Comparison of ENCODE assay signal across 21 mouse cellular contexts in genomic region chr12:54350293-54350692, GRCm38 (mm10).
DNase-seq lines count a peak whose midpoint lies in the region; ATAC-seq lines count a peak whose summit lies in the region.
"Had no signal": no experiment of that assay in that cellular context is flagged by ENCODE, and none has a peak within 500 bp of the region (broad histone marks: within the 10 kb centered on the region; RNA-seq: fewer than 3 reads in every experiment).

No protein-coding gene starts in this region.

- no peak overlapping the region for H3K27ac ChIP-seq in hindbrain, embryonic 16.5 days (ENCODE audit: low read depth, low read length)
- H3K27ac ChIP-seq in hindbrain, embryonic 11.5 days (ENCODE audit: low read depth, low read length), result no peak overlapping the region
- H3K27ac ChIP-seq in midbrain, embryonic 14.5 days (replicated peaks; ENCODE audit: low read depth, low read length), result no peak overlapping the region
- no peak overlapping the region for H3K27ac ChIP-seq in midbrain, embryonic 10.5 days (replicated peaks)
- no peak overlapping the region for H3K27ac ChIP-seq in stomach, embryonic 15.5 days
- H3K27ac ChIP-seq: embryonic facial prominence, embryonic 13.5 days; gastrocnemius, adult 2 months; kidney, postnatal 0 days; liver, embryonic 14.5 days had no signal

- WGBS in hindbrain, embryonic 16.5 days, result 35% methylated on average over 1 of the region's 1 CpGs
- 30% methylated on average over 1 of the region's 1 CpGs for WGBS in hindbrain, embryonic 11.5 days
- 33% methylated on average over 1 of the region's 1 CpGs for WGBS in midbrain, embryonic 14.5 days
- 47% methylated on average over 1 of the region's 1 CpGs for WGBS in midbrain, embryonic 10.5 days
- 17% methylated on average over 1 of the region's 1 CpGs for WGBS in stomach, embryonic 15.5 days

- peak; percentile 27 to 35 for DNase-seq in adrenal gland, postnatal 36 days
- DNase-seq in adrenal gland, postnatal 10 days, result no peak
- DNase-seq in hindbrain, embryonic 11.5 days (ENCODE audit: low spot score), result no peak
- peak; percentile 52 for DNase-seq in midbrain, embryonic 14.5 days
- DNase-seq in midbrain, embryonic 10.5 days (ENCODE audit: low spot score), result no peak
- no peak for DNase-seq in liver
- DNase-seq: cerebellum, adult 11 months; cerebellum, postnatal 10 days; gastrocnemius, adult 2 months; heart, postnatal 36 days; lung, postnatal 14 days; right cerebral cortex, postnatal 14 days; spleen, adult 18-20 months; thymus, adult 2 months had no signal

- no peaks in the 10 kb centered on the region for H3K36me3 ChIP-seq in hindbrain, embryonic 16.5 days (ENCODE audit: control insufficient read depth, insufficient read depth, low read length)
- H3K36me3 ChIP-seq in hindbrain, embryonic 11.5 days (ENCODE audit: control insufficient read depth, insufficient read depth, low read length), result no peaks in the 10 kb centered on the region
- no peaks in the 10 kb centered on the region for H3K36me3 ChIP-seq in midbrain, embryonic 14.5 days (ENCODE audit: control insufficient read depth, insufficient read depth, low read length)
- H3K36me3 ChIP-seq in midbrain, embryonic 10.5 days, result no peaks in the 10 kb centered on the region
- H3K36me3 ChIP-seq in stomach, embryonic 15.5 days, result no peaks in the 10 kb centered on the region
- H3K36me3 ChIP-seq: embryonic facial prominence, embryonic 13.5 days; G1E had no signal

- no peaks in the 10 kb centered on the region for H3K27me3 ChIP-seq in hindbrain, embryonic 16.5 days (replicated peaks; ENCODE audit: control insufficient read depth, insufficient read depth, low read length)
- H3K27me3 ChIP-seq in hindbrain, embryonic 11.5 days (ENCODE audit: control insufficient read depth, insufficient read depth, low read length), result no peaks in the 10 kb centered on the region
- no peaks in the 10 kb centered on the region for H3K27me3 ChIP-seq in midbrain, embryonic 14.5 days (ENCODE audit: control insufficient read depth, insufficient read depth, low read length)
- no peaks in the 10 kb centered on the region; the same call in 1 of the 2 replicates for H3K27me3 ChIP-seq in midbrain, embryonic 10.5 days (ENCODE audit: low read depth, poor library complexity, severe bottlenecking)
- no peaks in the 10 kb centered on the region for H3K27me3 ChIP-seq in stomach, embryonic 15.5 days (replicated peaks)
- H3K27me3 ChIP-seq: embryonic facial prominence, embryonic 13.5 days had no signal

- H3K9ac ChIP-seq in hindbrain, embryonic 16.5 days (ENCODE audit: low read depth, low read length), result no peak overlapping the region
- H3K9ac ChIP-seq in hindbrain, embryonic 11.5 days (ENCODE audit: low read depth, low read length), result no peak overlapping the region
- no peak overlapping the region for H3K9ac ChIP-seq in midbrain, embryonic 14.5 days (replicated peaks; ENCODE audit: low read length)
- no peak overlapping the region for H3K9ac ChIP-seq in stomach, embryonic 15.5 days
- H3K9ac ChIP-seq: embryonic facial prominence, embryonic 13.5 days; liver, embryonic 14.5 days had no signal

- H3K4me2 ChIP-seq in hindbrain, embryonic 16.5 days (ENCODE audit: low read length), result no peak overlapping the region
- H3K4me2 ChIP-seq in hindbrain, embryonic 11.5 days (replicated peaks; ENCODE audit: low read depth, low read length), result no peak overlapping the region
- H3K4me2 ChIP-seq in midbrain, embryonic 14.5 days (ENCODE audit: low read length), result no peak overlapping the region
- H3K4me2 ChIP-seq in stomach, embryonic 15.5 days, result no peak overlapping the region
- H3K4me2 ChIP-seq: embryonic facial prominence, embryonic 13.5 days had no signal

- H3K4me1 ChIP-seq in hindbrain, embryonic 16.5 days (ENCODE audit: control insufficient read depth, insufficient read depth, low read depth, low read length), result peaks cover 7% of the 10 kb centered on the region
- H3K4me1 ChIP-seq in hindbrain, embryonic 11.5 days (replicated peaks; ENCODE audit: control insufficient read depth, insufficient read depth, low read length), result 0 out of 2 replicates have a peak, but pooled peaks cover 2% of the 10 kb centered on the region
- no peaks in the 10 kb centered on the region; the same call in 1 of the 2 replicates for H3K4me1 ChIP-seq in midbrain, embryonic 14.5 days (ENCODE audit: control insufficient read depth, insufficient read depth, low read length)
- peaks cover 26% of the 10 kb centered on the region for H3K4me1 ChIP-seq in midbrain, embryonic 10.5 days
- H3K4me1 ChIP-seq in stomach, embryonic 15.5 days, result peaks cover 9% of the 10 kb centered on the region; the same call in 1 of the 2 replicates

- ATAC-seq in hindbrain, embryonic 16.5 days, result peak; percentile 70; the same call in 1 of the 2 replicates
- ATAC-seq in hindbrain, embryonic 11.5 days (ENCODE audit: low FRiP score), result no peak
- ATAC-seq in midbrain, embryonic 14.5 days (ENCODE audit: low FRiP score, low TSS enrichment), result no peak
- ATAC-seq in stomach, embryonic 15.5 days (ENCODE audit: insufficient read depth, low FRiP score, low read depth), result peak; percentile 68; the same call in 1 of the 2 replicates
- ATAC-seq: intestine, postnatal 0 days had no signal

- no peak overlapping the region for H3K4me3 ChIP-seq in hindbrain, embryonic 16.5 days (ENCODE audit: low read length)
- no peak overlapping the region for H3K4me3 ChIP-seq in hindbrain, embryonic 11.5 days (ENCODE audit: low read depth, low read length)
- H3K4me3 ChIP-seq in midbrain, embryonic 14.5 days (replicated peaks; ENCODE audit: low read depth, low read length), result no peak overlapping the region
- no peak overlapping the region for H3K4me3 ChIP-seq in midbrain, embryonic 10.5 days
- no peak overlapping the region for H3K4me3 ChIP-seq in stomach, embryonic 15.5 days (replicated peaks)
- H3K4me3 ChIP-seq: embryonic facial prominence, embryonic 13.5 days; gastrocnemius, adult 2 months had no signal

- H3K9me3 ChIP-seq in hindbrain, embryonic 16.5 days (ENCODE audit: control insufficient read depth, low read length), result no peaks in the 10 kb centered on the region
- H3K9me3 ChIP-seq in hindbrain, embryonic 11.5 days (ENCODE audit: control insufficient read depth, low read length), result no peaks in the 10 kb centered on the region
- H3K9me3 ChIP-seq in midbrain, embryonic 14.5 days (ENCODE audit: control insufficient read depth, low read length), result no peaks in the 10 kb centered on the region
- no peaks in the 10 kb centered on the region for H3K9me3 ChIP-seq in midbrain, embryonic 10.5 days (replicated peaks)
- no peaks in the 10 kb centered on the region for H3K9me3 ChIP-seq in stomach, embryonic 15.5 days
- H3K9me3 ChIP-seq: embryonic facial prominence, embryonic 13.5 days had no signal

Comparison
In these comparisons a context has a peak if more than half of its experiments do, and no peak if none do; other contexts are left out.
1. DNase-seq: peak in adrenal gland, postnatal 36 days (2 of 2) and midbrain, embryonic 14.5 days (single experiment); none in adrenal gland, postnatal 10 days (single experiment), hindbrain, embryonic 11.5 days (single experiment), midbrain, embryonic 10.5 days (single experiment) and liver (single experiment).
2. ATAC-seq: peak in hindbrain, embryonic 16.5 days (single experiment) and stomach, embryonic 15.5 days (single experiment); none in hindbrain, embryonic 11.5 days (single experiment) and midbrain, embryonic 14.5 days (single experiment).